Mouse (Mus musculus) ES-Bruce4 (cell line): ENCODE measurements around the gene Myh10. TPM values are rescaled to one million over a fixed set of nuclear protein-coding genes. Genes with fewer than 3 reads are reported as not detected.

ENCODE experiments used
- H3K27ac ChIP-seq: 2 replicates; pipeline ENCODE4 v1.5.1; 2012; ENCODE audit warnings: low read length, inconsistent platforms; ENCODE audit not compliant: insufficient read depth
- H3K27me3 ChIP-seq: 2 replicates; pipeline ENCODE4 v1.6.1; 2012; ENCODE audit warnings: mild to moderate bottlenecking, low read length, inconsistent platforms; ENCODE audit not compliant: control insufficient read depth, poor library complexity, insufficient read depth, severe bottlenecking
- H3K36me3 ChIP-seq: 2 replicates; pipeline ENCODE4 v1.6.1; 2012; ENCODE audit warnings: inconsistent platforms, mild to moderate bottlenecking, low read length, moderate library complexity; ENCODE audit not compliant: control insufficient read depth, poor library complexity, insufficient read depth, severe bottlenecking
- H3K4me1 ChIP-seq: one replicate; pipeline ENCODE4 v1.8.1; 2011; ENCODE audit warnings: low read length; ENCODE audit not compliant: control insufficient read depth, insufficient read depth
- H3K4me3 ChIP-seq: 2 replicates; pipeline ENCODE4 v1.5.1; 2011; ENCODE audit warnings: low read depth, mild to moderate bottlenecking, low read length
- H3K9ac ChIP-seq: 2 replicates; pipeline ENCODE4 v1.6.1; 2012; ENCODE audit warnings: low read depth, mild to moderate bottlenecking, inconsistent platforms; ENCODE audit not compliant: poor library complexity, severe bottlenecking
- H3K9me3 ChIP-seq: replicated peaks from 2 replicates; pipeline ENCODE4 v1.6.1; 2012; ENCODE audit warnings: mild to moderate bottlenecking, low read length, inconsistent platforms; ENCODE audit not compliant: control insufficient read depth, poor library complexity, insufficient read depth, severe bottlenecking
- CTCF ChIP-seq: IDR thresholded peaks from one replicate; pipeline ENCODE4 v1.8.1; 2011; ENCODE audit warnings: low read depth, low read length
- EP300 ChIP-seq: IDR thresholded peaks from 2 replicates; pipeline ENCODE4 v1.6.1; 2011; ENCODE audit warnings: low read depth, low read length; ENCODE audit not compliant: insufficient read depth
- POLR2A ChIP-seq: IDR thresholded peaks from one replicate; pipeline ENCODE4 v1.8.1; 2011; ENCODE audit warnings: low read length; ENCODE audit not compliant: insufficient read depth
- polyA plus RNA-seq: library from polyadenylated mRNA; stranded (reverse); fragments of >200 nt; gene quantifications from 2 replicates; pipeline ENCODE4 v1.2.4, GENCODE M21; 2011; ENCODE audit warnings: low read depth; ENCODE audit not compliant: missing spikeins, insufficient read depth, insufficient read length

Gene Myh10
- polyA plus RNA-seq, 1 experiment = 157 TPM

- H3K9me3 ChIP-seq = peaks cover 11% of the 10 kb centered on the region; the same call in 1 of the 2 replicates
- H3K27me3 ChIP-seq = no peaks in the 10 kb centered on the region
- H3K4me1 ChIP-seq = no peaks in the 10 kb centered on the region
- H3K9ac ChIP-seq = no peak overlapping the region
- H3K27ac ChIP-seq = no peak overlapping the region
- peaks cover 24% of the 10 kb centered on the region for H3K36me3 ChIP-seq
- H3K4me3 ChIP-seq = no peak overlapping the region
- no peak for TF ChIP-seq POLR2A
- no peak for TF ChIP-seq CTCF
- no peak for TF ChIP-seq EP300
Observed at GRCm38 (mm10) chr11:68704258-68704657, 12.9 kb downstream of the Myh10 start.

DNA sequence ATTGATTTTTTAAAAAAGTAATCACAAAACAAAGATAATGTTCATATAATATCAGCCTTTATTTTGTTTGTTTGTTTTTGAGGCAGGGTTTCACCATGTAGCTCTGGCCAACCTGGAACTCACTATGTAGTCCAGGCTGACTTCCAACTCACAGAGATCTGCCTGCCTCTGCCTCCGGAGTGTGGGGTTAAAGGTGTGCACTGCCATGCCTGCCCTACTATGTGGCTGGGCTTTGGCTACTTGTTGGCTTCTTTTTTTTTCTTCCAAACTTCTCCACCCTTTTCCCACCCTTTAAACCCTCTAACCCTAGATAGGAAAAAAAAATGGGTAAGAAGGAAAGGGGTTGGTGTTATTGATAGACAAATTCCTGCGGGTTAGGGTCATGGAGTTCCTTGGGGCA is 13.5 kb downstream of the Myh10 start:
- Histone ChIP-seq H3K9me3 (peaks cover 11% of the 10 kb centered on the region; the same call in 1 of the 2 replicates), H3K9ac (no peak overlapping the region), H3K4me1 (no peaks in the 10 kb centered on the region), H3K27ac (no peak overlapping the region), H3K27me3 (no peaks in the 10 kb centered on the region), H3K36me3 (peaks cover 19% of the 10 kb centered on the region), H3K4me3 (no peak overlapping the region)
- TF ChIP-seq EP300 (no peak), CTCF (no peak), POLR2A (no peak)

DNA sequence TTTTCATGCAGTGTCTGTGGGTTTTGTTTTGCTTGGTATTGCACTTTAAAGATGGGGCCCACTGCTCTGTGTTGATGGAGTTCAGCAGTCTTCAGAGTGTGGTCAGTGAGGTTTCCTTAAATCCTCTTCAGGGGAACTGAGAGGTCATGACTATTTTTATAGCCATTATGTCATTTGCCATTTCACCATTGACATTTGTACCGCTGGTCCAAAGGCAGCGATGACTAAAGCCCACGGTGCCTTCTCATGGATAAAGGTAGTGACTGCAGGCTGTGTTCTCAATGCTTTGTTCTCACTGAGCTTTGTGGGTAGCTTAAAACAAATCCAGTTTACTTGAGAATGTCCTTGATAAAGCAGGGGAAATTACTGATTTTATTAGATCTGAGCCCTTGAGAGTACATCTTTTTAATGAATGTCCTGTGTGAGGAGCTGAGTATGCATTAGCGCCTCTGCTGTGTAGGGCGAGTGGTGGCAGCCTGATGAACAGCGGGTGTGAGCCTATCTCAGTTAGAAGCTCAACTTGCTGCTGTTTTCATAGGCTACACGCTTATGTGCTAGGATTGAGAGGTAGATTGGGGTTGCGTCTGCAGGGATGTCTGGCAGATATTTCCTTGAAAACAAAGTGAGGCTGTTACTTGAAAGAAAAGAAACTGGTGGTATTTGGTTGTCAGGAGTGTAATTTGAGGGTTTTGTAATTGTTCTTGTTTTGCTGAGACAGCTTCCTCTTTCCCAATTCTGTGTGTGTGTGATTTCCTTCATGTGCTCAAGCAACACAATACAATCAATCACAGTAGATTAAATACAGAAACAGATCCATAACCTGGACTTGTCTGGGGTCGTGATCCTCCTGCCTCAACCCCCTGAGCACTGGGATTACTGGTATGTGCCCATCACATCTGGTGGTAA is 15.4 kb downstream of the Myh10 start:
- Histone ChIP-seq H3K9ac (no peak overlapping the region), H3K27me3 (no peaks in the 10 kb centered on the region), H3K4me3 (no peak overlapping the region), H3K4me1 (no peaks in the 10 kb centered on the region), H3K27ac (no peak overlapping the region), H3K36me3 (peaks cover 7% of the 10 kb centered on the region), H3K9me3 (0 out of 2 replicates have a peak, but pooled peaks cover under 1% of the 10 kb centered on the region)
- TF ChIP-seq EP300 (no peak), CTCF (no peak), POLR2A (no peak)

- no peaks in the 10 kb centered on the region for H3K27me3 ChIP-seq
- no peak overlapping the region for H3K27ac ChIP-seq
- no peak overlapping the region for H3K4me3 ChIP-seq
- no peak overlapping the region for H3K9ac ChIP-seq
- no peaks in the 10 kb centered on the region for H3K4me1 ChIP-seq
- H3K36me3 ChIP-seq = peaks cover 5% of the 10 kb centered on the region
- TF ChIP-seq POLR2A (no peak), CTCF (no peak), EP300 (no peak)
- H3K9me3 ChIP-seq = no peaks in the 10 kb centered on the region
Observed at GRCm38 (mm10) chr11:68707881-68708582, 16.7 kb downstream of the Myh10 start.

DNA sequence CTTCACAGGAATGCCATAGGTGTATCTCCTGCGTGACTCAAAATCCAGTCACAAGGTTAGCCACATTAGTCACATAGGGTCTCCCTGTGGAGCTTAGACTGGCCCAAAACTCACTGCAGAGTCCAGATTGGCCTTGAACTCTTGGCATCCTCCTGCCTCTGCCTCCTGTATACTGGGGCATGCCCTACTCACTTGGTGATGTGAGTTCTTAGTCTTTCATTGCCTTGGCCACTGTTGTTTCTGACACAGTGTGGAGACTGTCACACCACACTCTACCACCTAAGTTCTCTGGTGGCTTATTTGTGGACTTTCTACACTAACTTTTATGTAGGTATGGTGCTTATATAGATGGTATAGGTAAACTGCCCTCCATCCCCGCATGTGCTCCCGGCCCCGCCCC is 24.8 kb downstream of the Myh10 start:
- Histone ChIP-seq H3K4me1 (no peaks in the 10 kb centered on the region), H3K27ac (no peak overlapping the region), H3K4me3 (no peak overlapping the region), H3K36me3 (no peaks in the 10 kb centered on the region), H3K9me3 (no peaks in the 10 kb centered on the region), H3K27me3 (no peaks in the 10 kb centered on the region), H3K9ac (no peak overlapping the region)
- no peak for TF ChIP-seq CTCF
- no peak for TF ChIP-seq EP300
- no peak for TF ChIP-seq POLR2A
